Mouse (Mus musculus) E14TG2a.4 (cell line): ENCODE results near the gene Nlrp6.
"Not testable (repeated sequence)": the region's sequence is repeated elsewhere in the genome, so short reads cannot be mapped to it uniquely, and the experiment has no call there.

ENCODE experiments used
- CTCF ChIP-seq: conservative IDR thresholded peaks from 2 replicates; pipeline ENCODE4 v1.5.1; 2014; ENCODE audit warnings: low read length
- NANOG ChIP-seq: IDR thresholded peaks from 2 replicates; pipeline ENCODE4 v1.6.1; 2014; ENCODE audit warnings: borderline replicate concordance, low read length, mixed read lengths
- POU5F1 ChIP-seq: IDR thresholded peaks from 2 replicates; pipeline ENCODE4 v1.6.1; 2014; ENCODE audit warnings: low read length, borderline replicate concordance

GRCm38 (mm10) chr7:140968710-140969109, 48.0 kb downstream of the Nlrp6 start:
- not testable (repeated sequence) for TF ChIP-seq CTCF, NANOG, POU5F1
